Mouse (Mus musculus) CH12.LX (cell line): ENCODE results near the gene Aasdh. TPM values are rescaled to one million over a fixed set of nuclear protein-coding genes. Genes with fewer than 3 reads are reported as not detected.

Source experiments
- DNase-seq: peaks from one replicate; pipeline ENCODE4 v3.0.0-alpha.2; 2013; ENCODE audit errors: extremely low read depth
- H3K27ac ChIP-seq: 2 replicates; pipeline ENCODE4 v1.5.1; 2012; ENCODE audit warnings: low read depth, mild to moderate bottlenecking, control low read depth, moderate library complexity; ENCODE audit not compliant: insufficient read depth
- H3K27me3 ChIP-seq: replicated peaks from 2 replicates; pipeline ENCODE3; 2012; ENCODE audit warnings: inconsistent platforms
- H3K36me3 ChIP-seq, 2 experiments: replicated peaks in 1 of 2; 2 replicates each; pipeline versions ENCODE3 to v1.6.1; 2012; ENCODE audit warnings: inconsistent platforms in 1 of 2, low read length in 1 of 2, mild to moderate bottlenecking in 1 of 2, mixed read lengths in 1 of 2, moderate library complexity in 1 of 2; ENCODE audit not compliant: control insufficient read depth in 1 of 2, insufficient read depth in 1 of 2
- H3K4me1 ChIP-seq, 2 experiments: 2 replicates each; pipeline ENCODE4 v1.6.1; 2012; ENCODE audit warnings: inconsistent platforms in 1 of 2, moderate library complexity in 1 of 2; ENCODE audit not compliant: insufficient read depth in 2 of 2, control insufficient read depth in 1 of 2
- H3K4me2 ChIP-seq: 2 replicates; pipeline ENCODE4 v1.6.1; 2012; ENCODE audit warnings: low read depth, mild to moderate bottlenecking, control low read depth; ENCODE audit not compliant: poor library complexity, insufficient read depth, severe bottlenecking
- H3K4me3 ChIP-seq, 3 experiments: fragments of 150-350 bp in 1 of 3; sonication (generic) in 1 of 3; replicated peaks in 1 of 3; 2 replicates each; pipeline versions ENCODE3 to v1.5.1; 2011 to 2012; ENCODE audit warnings: low read depth in 2 of 3, low read length in 2 of 3, mild to moderate bottlenecking in 2 of 3, moderate library complexity in 2 of 3, control low read depth in 1 of 3, improper control_type of control experiment in 1 of 3, inconsistent platforms in 1 of 3, mixed read lengths in 1 of 3; ENCODE audit not compliant: poor library complexity in 1 of 3
- H3K79me2 ChIP-seq: replicated peaks from 2 replicates; pipeline ENCODE4 v1.6.1; 2012; ENCODE audit warnings: mild to moderate bottlenecking, moderate library complexity; ENCODE audit not compliant: control insufficient read depth, poor library complexity, insufficient read depth, severe bottlenecking; ENCODE audit errors: extremely low read depth
- H3K9ac ChIP-seq: 2 replicates; pipeline ENCODE4 v1.6.1; 2012; ENCODE audit warnings: low read depth, mild to moderate bottlenecking, control low read depth, moderate library complexity; ENCODE audit not compliant: insufficient read depth
- H3K9me3 ChIP-seq: replicated peaks from 2 replicates; pipeline ENCODE3; 2012; ENCODE audit warnings: low read length, inconsistent platforms, mixed read lengths
- CTCF ChIP-seq, 2 experiments: IDR thresholded peaks in 1 of 2; conservative IDR thresholded peaks in 1 of 2; 2 replicates each; pipeline ENCODE4 v1.5.1; 2011 to 2012; ENCODE audit warnings: low read depth in 2 of 2, low read length in 2 of 2, improper control_type of control experiment in 1 of 2, inconsistent platforms in 1 of 2, mild to moderate bottlenecking in 1 of 2, moderate library complexity in 1 of 2
- E2F4 ChIP-seq: IDR thresholded peaks from 2 replicates; pipeline ENCODE4 v1.6.1; 2011; ENCODE audit warnings: low read depth, low read length, improper control_type of control experiment; ENCODE audit not compliant: insufficient replicate concordance
- ELF1 ChIP-seq: IDR thresholded peaks from 2 replicates; pipeline ENCODE4 v1.6.1; 2014; ENCODE audit warnings: low read depth, mild to moderate bottlenecking, inconsistent platforms, low read length, improper control_type of control experiment
- EP300 ChIP-seq: IDR thresholded peaks from 2 replicates; pipeline ENCODE4 v1.6.1; 2011; ENCODE audit warnings: low read length, improper control_type of control experiment
- KAT2A ChIP-seq: IDR thresholded peaks from 2 replicates; pipeline ENCODE4 v1.6.1; 2012; ENCODE audit warnings: low read length, improper control_type of control experiment, inconsistent platforms; ENCODE audit not compliant: insufficient replicate concordance
- MAFK ChIP-seq: IDR thresholded peaks from 2 replicates; pipeline ENCODE4 v1.6.1; 2011; ENCODE audit warnings: low read length, improper control_type of control experiment; ENCODE audit not compliant: insufficient replicate concordance
- MAX ChIP-seq: IDR thresholded peaks from 2 replicates; pipeline ENCODE4 v1.6.1; 2011; ENCODE audit warnings: low read length, improper control_type of control experiment
- MEF2A ChIP-seq: IDR thresholded peaks from 2 replicates; pipeline ENCODE4 v1.6.1; 2014; ENCODE audit warnings: low read depth, mild to moderate bottlenecking, inconsistent platforms, low read length, improper control_type of control experiment, borderline replicate concordance
- MYC ChIP-seq: IDR thresholded peaks from 2 replicates; pipeline ENCODE4 v1.6.1; 2011; ENCODE audit warnings: low read depth, mild to moderate bottlenecking, improper control_type of control experiment, low read length
- NELFE ChIP-seq: IDR thresholded peaks from 2 replicates; pipeline ENCODE4 v1.6.1; 2011; ENCODE audit warnings: low read depth, low read length, improper control_type of control experiment
- NRF1 ChIP-seq: IDR thresholded peaks from 2 replicates; pipeline ENCODE4 v1.6.1; 2014; ENCODE audit warnings: low read depth, mild to moderate bottlenecking, inconsistent platforms, low read length, improper control_type of control experiment, moderate library complexity
- RCOR1 ChIP-seq: conservative IDR thresholded peaks from 2 replicates; pipeline ENCODE4 v1.6.1; 2012; ENCODE audit warnings: low read depth, mild to moderate bottlenecking, inconsistent platforms, low read length, improper control_type of control experiment
- SIN3A ChIP-seq: IDR thresholded peaks from 2 replicates; pipeline ENCODE4 v1.6.1; 2012; ENCODE audit warnings: low read length, improper control_type of control experiment, inconsistent platforms
- TBP ChIP-seq: conservative IDR thresholded peaks from 2 replicates; pipeline ENCODE4 v1.6.1; 2011; ENCODE audit warnings: low read depth, low read length, improper control_type of control experiment
- TCF12 ChIP-seq: IDR thresholded peaks from 2 replicates; pipeline ENCODE4 v1.6.1; 2014; ENCODE audit warnings: low read depth, mild to moderate bottlenecking, inconsistent platforms, low read length, improper control_type of control experiment
- UBTF ChIP-seq: IDR thresholded peaks from 2 replicates; pipeline ENCODE4 v1.6.1; 2012; ENCODE audit warnings: low read depth, mild to moderate bottlenecking, inconsistent platforms, low read length, improper control_type of control experiment, moderate library complexity
- USF1 ChIP-seq: IDR thresholded peaks from 2 replicates; pipeline ENCODE4 v1.6.1; 2014; ENCODE audit warnings: low read depth, mild to moderate bottlenecking, inconsistent platforms, low read length, improper control_type of control experiment
- USF2 ChIP-seq: conservative IDR thresholded peaks from 2 replicates; pipeline ENCODE4 v1.6.1; 2011; ENCODE audit warnings: low read depth, low read length, improper control_type of control experiment
- ZC3H11A ChIP-seq: IDR thresholded peaks from 2 replicates; pipeline ENCODE4 v1.6.1; 2012; ENCODE audit warnings: low read depth, mild to moderate bottlenecking, inconsistent platforms, low read length, improper control_type of control experiment
- dilution Hi-C: fragments of 300-500 bp; cut with MboI; formaldehyde crosslinking; loops from 2 replicates; pipeline ENCODE4 v1.14.3; 2020; ENCODE audit warnings: low sequenced_read_pairs; ENCODE audit not compliant: extremely low pct_unique_long_range_greater_than_20kb, extremely low pct_ligation_motif_present
- in situ Hi-C: fragments of 300-500 bp; cut with MboI; formaldehyde crosslinking; loops from 3 replicates; pipeline ENCODE4 v1.14.3; 2019; ENCODE audit warnings: low sequenced_read_pairs, low pct_ligation_motif_present, low pct_unique_long_range_greater_than_20kb, mixed read lengths
- polyA plus RNA-seq: library from polyadenylated mRNA; unstranded; fragments of >175 nt; gene quantifications from 2 replicates; pipeline ENCODE4 v1.2.1, GENCODE M21; 2012; ENCODE audit warnings: low read depth; ENCODE audit not compliant: insufficient read length
- total RNA-seq, 2 experiments: library from RNA; depleted of rRNA; stranded (reverse); fragments of 300-350 nt in 1 of 2; fragments of >200 nt in 1 of 2; gene quantifications; 2 replicates each; pipeline ENCODE4 v1.2.3; 2012 to 2014

The Aasdh gene
- total and polyA plus RNA-seq, 3 experiments: 20.9 to 24.2 (median 21.0) TPM

DNA sequence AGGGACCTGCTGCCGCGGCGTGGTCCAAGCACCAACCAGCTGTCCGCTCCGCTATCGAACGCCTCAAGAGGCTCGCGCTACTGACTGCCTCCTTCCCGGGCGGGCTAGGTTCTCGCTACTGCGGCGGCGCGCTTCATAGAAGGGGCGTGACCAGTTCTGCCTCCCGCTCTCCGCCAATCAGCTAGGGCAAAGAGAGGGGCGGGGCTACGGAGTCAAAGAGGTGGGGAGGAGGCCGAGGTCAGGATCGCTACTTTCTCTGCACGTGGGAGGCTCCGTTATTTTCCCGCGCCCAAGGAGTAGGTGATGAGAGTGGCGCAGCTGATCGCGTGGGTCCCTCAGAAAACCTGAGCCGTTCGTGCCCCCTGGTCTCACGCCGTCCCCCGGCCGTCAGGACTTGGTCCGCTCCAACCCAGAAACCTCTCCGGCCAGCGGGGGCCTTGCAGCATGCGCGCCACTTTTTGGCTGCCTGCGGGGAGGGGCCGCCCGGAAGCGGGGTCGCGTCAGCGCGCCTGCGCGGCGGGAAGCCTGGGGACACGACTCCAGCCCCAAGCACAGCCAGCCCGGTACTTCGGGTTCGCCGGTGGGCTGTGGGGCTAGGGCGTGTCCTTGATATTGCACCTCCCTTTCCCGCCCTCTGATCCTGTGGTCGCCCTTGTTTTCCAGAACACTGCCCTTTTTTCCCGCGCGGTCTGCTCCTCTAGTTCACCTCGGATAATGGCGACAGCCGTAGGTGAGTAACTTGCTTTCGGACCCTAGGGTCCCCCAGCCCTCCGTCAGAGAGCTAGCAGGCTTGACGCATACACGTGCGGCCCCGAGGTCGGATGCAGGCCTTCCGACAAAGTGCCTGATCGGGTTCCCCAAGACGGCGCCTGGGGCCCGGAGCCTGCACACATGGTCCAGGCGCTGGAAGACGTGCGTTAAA, 46.1 kb upstream of the Aasdh start, which contains the start of the genes Paics and Ppat (continued):
- TF ChIP-seq USF1 (no peak), NELFE (peak; percentile 91), ZC3H11A (no peak), SIN3A (peak; percentile 99), MAX (peak; percentile 84), MAFK (no peak), TCF12 (peak; percentile 82), KAT2A (peak; percentile 84; the same call in 1 of the 2 replicates), UBTF (0 out of 2 replicates have a peak, but pooled peaks have one; percentile 49), EP300 (no peak), USF2 (no peak), TBP (peak; percentile 80; the same call in 1 of the 2 replicates), CTCF (conservative IDR thresholded peaks at IDR 0.05 in 1 of 2, IDR thresholded peaks at IDR 0.05 in 1 of 2; ENCODE audit: low read depth in 2 of 2, low read length in 2 of 2) (no peak), MEF2A (peak; percentile 54), ELF1 (peak; percentile 92), RCOR1 (peak; percentile 65; the same call in 1 of the 2 replicates), NRF1 (peak; percentile 90)

DNA sequence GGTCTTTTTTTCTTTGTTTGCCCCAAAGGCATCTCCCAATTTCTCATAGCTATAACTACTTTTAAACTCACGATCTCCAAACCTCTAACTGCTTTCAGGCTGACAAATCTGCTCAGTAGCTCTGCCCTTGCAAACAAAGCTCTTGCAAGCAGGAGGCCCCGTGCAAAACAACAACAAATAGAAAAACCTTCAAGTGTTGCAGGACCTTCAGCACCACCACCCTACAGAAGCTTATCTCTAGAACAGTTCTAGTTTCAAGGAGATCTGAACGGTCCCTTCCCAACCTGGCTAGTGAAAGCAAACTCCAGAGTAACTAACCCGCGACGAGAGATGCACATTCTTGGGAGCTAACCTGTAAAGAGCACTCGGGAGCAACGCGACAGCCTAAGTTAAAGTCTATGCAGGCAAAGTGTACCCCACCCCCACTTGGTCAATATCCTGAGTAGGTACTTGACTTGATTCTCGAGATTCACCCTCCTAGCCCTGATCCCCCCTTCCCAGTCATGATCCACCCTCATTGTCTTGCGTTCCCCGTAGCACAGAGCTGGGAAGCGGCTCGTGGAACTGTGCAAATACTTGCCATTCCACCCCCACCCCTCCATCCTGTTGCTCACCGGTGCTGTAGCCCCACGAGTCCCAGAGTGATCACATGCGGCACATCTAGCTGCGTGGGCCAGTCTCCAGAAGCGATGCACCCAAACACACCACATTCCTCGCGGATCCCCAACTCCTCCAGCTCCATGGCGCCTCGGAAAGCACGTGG, 45.2 kb upstream of the Aasdh start:
- Histone ChIP-seq H3K4me2 (peak overlapping the region; percentile 88), H3K36me3 (peaks cover 3 to 46% of the 10 kb centered on the region in 2 experiments), H3K9ac (peak overlapping the region; percentile 82), H3K4me1 (peaks cover 14 to 54% of the 10 kb centered on the region in 2 experiments; a peak in 3 of 4 replicates), H3K4me3 (peak overlapping the region; percentile 72 to 97 (median 94)), H3K27ac (peak overlapping the region; percentile 64), H3K79me2 (peaks cover 88% of the 10 kb centered on the region), H3K9me3 (no peaks in the 10 kb centered on the region), H3K27me3 (no peaks in the 10 kb centered on the region)
- in situ Hi-C loops (loop anchor here (5.0 kb wide), 1 partner anchor 38 kb away; no protein-coding TSS in a partner anchor), dilution Hi-C loops (no loop called here)
- TF ChIP-seq E2F4: no peak
- TF ChIP-seq USF2: no peak
- TF ChIP-seq MYC: 0 out of 2 replicates have a peak, but pooled peaks have one; percentile 89
- DNase-seq: no peak
